Mouse (Mus musculus) midbrain, embryonic 13.5 days (tissue): ENCODE measurements around the gene Hspa1a. TPM values are rescaled to one million over a fixed set of nuclear protein-coding genes. Genes with fewer than 3 reads are reported as not detected.
A peak's percentile ranks its signal among the peaks of the same experiment; 100 is the strongest.
"Not testable (repeated sequence)": the region's sequence is repeated elsewhere in the genome, so short reads cannot be mapped to it uniquely, and the experiment has no call there.

ENCODE experiments used
- ATAC-seq: fragments of 200-750 bp; cut with Nextera tagmentation; 2 replicates; pipeline ENCODE4 v1.8.0; 2017; ENCODE audit warnings: mild to moderate bottlenecking, moderate TSS enrichment, moderate library complexity
- H3K27ac ChIP-seq: fragments of 300-500 bp; sonication (generic); 2 replicates; pipeline ENCODE4 v1.5.1; 2015; ENCODE audit warnings: inconsistent platforms, mild to moderate bottlenecking, moderate library complexity
- H3K27me3 ChIP-seq: fragments of 300-500 bp; sonication (generic); 2 replicates; pipeline ENCODE4 v1.6.1; 2015; ENCODE audit warnings: mild to moderate bottlenecking, inconsistent platforms
- H3K36me3 ChIP-seq: fragments of 300-500 bp; sonication (generic); 2 replicates; pipeline ENCODE4 v1.6.1; 2015; ENCODE audit warnings: mild to moderate bottlenecking, inconsistent platforms
- H3K4me1 ChIP-seq: fragments of 300-500 bp; sonication (generic); replicated peaks from 2 replicates; pipeline ENCODE4 v1.6.1; 2015; ENCODE audit warnings: inconsistent platforms
- H3K4me2 ChIP-seq: fragments of 300-500 bp; sonication (generic); replicated peaks from 2 replicates; pipeline ENCODE4 v1.6.1; 2015; ENCODE audit warnings: moderate library complexity, mild to moderate bottlenecking, inconsistent platforms
- H3K4me3 ChIP-seq: fragments of 300-500 bp; sonication (generic); replicated peaks from 2 replicates; pipeline ENCODE4 v1.5.1; 2015; ENCODE audit warnings: mild to moderate bottlenecking, inconsistent platforms
- H3K9ac ChIP-seq: fragments of 300-500 bp; sonication (generic); replicated peaks from 2 replicates; pipeline ENCODE4 v1.6.1; 2015; ENCODE audit warnings: mild to moderate bottlenecking, inconsistent platforms
- H3K9me3 ChIP-seq: fragments of 300-500 bp; sonication (generic); 2 replicates; pipeline ENCODE4 v1.6.1; 2016; ENCODE audit warnings: mild to moderate bottlenecking, inconsistent platforms
- WGBS: fragments of 180-500 bp; shearing (Covaris S2); methylation state at CpG from one replicate; pipeline ENCODE4 v1.1.7; 2015; 5-methylcytosine and 5-hydroxymethylcytosine counted together
- polyA plus RNA-seq: library from polyadenylated mRNA; unstranded; fragments of >200 nt; fragmentation: Nextera tagmentation; extraction: Ambion mirVana; gene quantifications from 2 replicates; pipeline ENCODE4 v1.2.1, GENCODE M21; 2015

Gene Hspa1a
- polyA plus RNA-seq, 1 experiment from 2014 or later, result 2.9 TPM

- Histone ChIP-seq H3K9ac (no peak overlapping the region), H3K9me3 (no peaks in the 10 kb centered on the region), H3K27me3 (no peaks in the 10 kb centered on the region), H3K27ac (no peak overlapping the region), H3K4me3 (no peak overlapping the region), H3K4me1 (peaks cover 46% of the 10 kb centered on the region), H3K36me3 (0 out of 2 replicates have a peak, but pooled peaks cover 2% of the 10 kb centered on the region), H3K4me2 (peak overlapping the region; percentile 51)
- WGBS, result 94% methylated on average over 15 of the region's 15 CpGs
- no peak for ATAC-seq
Observed at GRCm38 (mm10) chr17:34998526-34999430, 26.8 kb upstream of the Hspa1a start.

- Histone ChIP-seq H3K9ac (no peak overlapping the region), H3K36me3 (0 out of 2 replicates have a peak, but pooled peaks cover 2% of the 10 kb centered on the region), H3K27me3 (no peaks in the 10 kb centered on the region), H3K9me3 (no peaks in the 10 kb centered on the region), H3K4me1 (peaks cover 31% of the 10 kb centered on the region), H3K27ac (no peak overlapping the region), H3K4me2 (no peak overlapping the region), H3K4me3 (no peak overlapping the region)
- no peak for ATAC-seq
- WGBS, result 89% methylated on average over 5 of the region's 5 CpGs
Observed at GRCm38 (mm10) chr17:34997142-34997483, 25.2 kb upstream of the Hspa1a start.

GRCm38 (mm10) chr17:34996411-34997141, 24.6 kb upstream of the Hspa1a start:
- H3K9ac ChIP-seq, result no peak overlapping the region
- no peak overlapping the region; the same call in 1 of the 2 replicates for H3K4me2 ChIP-seq
- H3K4me3 ChIP-seq, result no peak overlapping the region
- H3K27ac ChIP-seq, result no peak overlapping the region
- ATAC-seq, result no peak
- WGBS, result 89% methylated on average over 14 of the region's 14 CpGs
- H3K9me3 ChIP-seq, result no peaks in the 10 kb centered on the region
- 0 out of 2 replicates have a peak, but pooled peaks cover 2% of the 10 kb centered on the region for H3K36me3 ChIP-seq
- H3K27me3 ChIP-seq, result no peaks in the 10 kb centered on the region
- peaks cover 26% of the 10 kb centered on the region for H3K4me1 ChIP-seq

DNA sequence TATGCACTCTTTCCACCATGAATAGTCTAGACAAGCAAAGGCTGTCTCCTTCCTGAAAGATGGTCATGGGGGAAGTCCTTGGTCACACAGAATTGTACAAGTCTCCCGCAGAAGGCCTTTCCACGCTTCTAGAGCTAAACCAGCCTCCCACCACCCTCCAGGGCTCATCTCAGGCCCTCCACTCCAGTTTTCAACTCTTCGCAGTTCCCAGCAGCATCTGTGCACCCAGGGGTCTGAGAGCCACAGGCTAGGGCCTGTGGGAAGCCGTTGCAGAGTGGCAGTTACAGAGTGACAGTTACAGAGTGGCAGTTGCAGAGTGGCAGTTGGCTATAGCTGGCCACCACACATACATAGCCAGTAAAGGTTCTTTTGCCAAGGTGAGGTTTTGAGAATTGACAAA, 24.0 kb upstream of the Hspa1a start:
- not testable (repeated sequence) for H3K27ac ChIP-seq, ATAC-seq, H3K27me3 ChIP-seq, H3K4me3 ChIP-seq, H3K4me2 ChIP-seq, H3K9ac ChIP-seq, H3K9me3 ChIP-seq, H3K36me3 ChIP-seq
- WGBS, result 96% methylated on average over 4 of the region's 4 CpGs
- H3K4me1 ChIP-seq, result peaks cover 23% of the 10 kb centered on the region

DNA sequence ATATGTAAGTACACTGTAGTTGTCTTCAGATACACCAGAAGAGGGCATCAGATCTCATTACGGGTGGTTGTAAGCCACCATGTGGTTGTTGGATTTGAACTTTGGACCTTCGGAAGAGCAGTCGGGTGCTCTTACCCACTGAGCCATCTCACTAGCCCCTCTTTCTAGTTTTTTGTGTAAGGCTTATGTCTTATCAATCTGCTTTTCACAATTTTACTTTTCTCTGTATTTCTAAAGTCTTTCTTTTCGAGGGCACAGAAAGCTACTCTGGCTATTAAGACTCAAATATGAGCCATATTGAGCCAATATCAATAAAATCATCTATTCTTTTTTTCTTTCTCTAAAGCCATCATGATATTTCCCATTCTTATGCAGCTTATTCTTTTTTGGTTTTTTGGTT, 23.2 kb upstream of the Hspa1a start:
- H3K4me1 ChIP-seq, result peaks cover 23% of the 10 kb centered on the region
- H3K36me3 ChIP-seq, result peaks cover 14% of the 10 kb centered on the region; the same call in 1 of the 2 replicates
- not testable (repeated sequence) for H3K27ac ChIP-seq, ATAC-seq, H3K4me3 ChIP-seq, H3K9me3 ChIP-seq, H3K4me2 ChIP-seq, H3K9ac ChIP-seq, H3K27me3 ChIP-seq
- WGBS, result 95% methylated on average over 4 of the region's 4 CpGs

DNA sequence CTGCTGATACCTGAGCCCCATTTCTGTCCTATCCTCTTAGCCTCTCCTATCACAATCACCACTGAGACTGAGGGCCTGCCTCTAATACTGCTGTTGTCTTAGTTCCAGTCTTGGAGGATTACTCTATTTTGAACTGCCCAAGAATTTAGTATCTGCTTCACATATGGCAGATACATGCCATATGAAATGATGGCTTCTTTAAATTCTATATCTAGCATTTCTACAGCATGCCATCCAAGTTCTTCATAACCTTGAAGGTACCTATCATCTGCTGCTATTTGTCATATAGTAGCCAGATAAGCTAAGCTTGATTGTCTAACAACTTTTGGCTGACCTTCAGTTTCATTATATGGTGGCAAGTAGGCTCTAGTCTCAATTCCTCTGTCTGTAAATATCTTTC, 22.8 kb upstream of the Hspa1a start:
- peaks cover 19% of the 10 kb centered on the region for H3K4me1 ChIP-seq
- H3K27me3 ChIP-seq, result no peaks in the 10 kb centered on the region
- H3K4me2 ChIP-seq, result no peak overlapping the region
- no peak overlapping the region for H3K27ac ChIP-seq
- H3K9ac ChIP-seq, result no peak overlapping the region
- no peak for ATAC-seq
- peaks cover 14% of the 10 kb centered on the region; the same call in 1 of the 2 replicates for H3K36me3 ChIP-seq
- H3K4me3 ChIP-seq, result no peak overlapping the region
- no peaks in the 10 kb centered on the region for H3K9me3 ChIP-seq

DNA sequence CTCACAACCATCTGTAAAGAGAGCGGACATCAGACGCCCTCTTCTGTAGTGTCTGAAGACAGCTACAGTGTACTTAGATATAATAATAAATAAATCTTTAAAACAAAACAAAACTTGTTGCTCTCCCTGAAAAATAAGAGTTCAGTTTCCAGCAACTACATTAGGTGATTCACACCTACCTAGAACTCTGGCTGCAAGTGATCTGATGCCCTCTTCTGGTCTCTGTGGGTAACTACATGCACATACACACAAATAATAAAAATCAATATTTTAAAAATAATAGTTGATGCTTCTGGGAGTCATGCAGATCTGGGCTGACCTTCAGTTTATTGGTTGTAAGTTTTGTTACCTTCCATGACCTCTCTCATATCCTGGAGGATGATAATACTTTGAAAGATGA, 12.3 kb upstream of the Hspa1a start:
- Histone ChIP-seq H3K27me3 (no peaks in the 10 kb centered on the region), H3K4me2 (no peak overlapping the region)
- whole genome bisulfite sequencing, result 69% methylated on average over 2 of the region's 2 CpGs

GRCm38 (mm10) chr17:34982328-34982727, 10.4 kb upstream of the Hspa1a start:
- Histone ChIP-seq H3K9ac (peak overlapping the region; percentile 88), H3K4me2 (peak overlapping the region; percentile 82), H3K27me3 (no peaks in the 10 kb centered on the region), H3K9me3 (no peaks in the 10 kb centered on the region), H3K27ac (peak overlapping the region; percentile 96), H3K36me3 (peaks cover 21% of the 10 kb centered on the region), H3K4me1 (peaks cover 27% of the 10 kb centered on the region), H3K4me3 (peak overlapping the region; percentile 85)
- under 1% methylated on average over 15 of the region's 15 CpGs for WGBS
- ATAC-seq, result no peak; the same call in 1 of the 2 replicates

More for the DNA sequence above, 12.3 kb upstream of the Hspa1a start:
- H3K4me1 ChIP-seq, result peaks cover 27% of the 10 kb centered on the region
- no peak overlapping the region for H3K9ac ChIP-seq
- H3K4me3 ChIP-seq, result no peak overlapping the region
- no peak overlapping the region for H3K27ac ChIP-seq
- no peak for ATAC-seq
- H3K9me3 ChIP-seq, result no peaks in the 10 kb centered on the region
- peaks cover 25% of the 10 kb centered on the region for H3K36me3 ChIP-seq

DNA sequence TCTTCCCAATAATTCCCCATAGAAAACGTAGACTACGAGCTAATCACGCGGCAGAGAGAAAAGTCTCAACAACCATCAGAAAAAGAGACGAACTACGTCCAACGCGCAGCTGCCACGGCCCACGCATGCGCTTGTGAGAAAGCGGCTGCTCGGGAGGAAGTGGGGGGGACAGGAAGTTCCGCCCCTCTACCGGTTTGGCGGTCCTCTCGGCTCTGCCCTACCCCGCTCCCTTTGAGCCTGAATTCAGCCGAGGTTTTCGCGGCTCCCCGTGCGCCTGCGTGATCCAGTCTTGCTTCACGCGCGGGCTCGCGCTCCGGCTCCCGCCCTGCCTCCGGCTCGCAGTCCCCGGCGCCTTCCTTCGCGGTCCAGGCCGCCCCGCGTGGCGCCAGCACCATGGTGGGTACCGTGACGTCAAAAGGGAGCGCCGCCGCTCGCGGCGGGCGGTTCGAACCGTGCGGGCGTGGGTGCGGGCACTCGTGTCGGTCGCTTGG, 9.8 kb upstream of the Hspa1a start, which contains the start of gene Lsm2:
Lsm2 (plus strand) TSS at position 173 of the 491 bp plus-strand sequence.
- no peaks in the 10 kb centered on the region for H3K9me3 ChIP-seq
- WGBS, result under 1% methylated on average over 57 of the region's 58 CpGs

DNA sequence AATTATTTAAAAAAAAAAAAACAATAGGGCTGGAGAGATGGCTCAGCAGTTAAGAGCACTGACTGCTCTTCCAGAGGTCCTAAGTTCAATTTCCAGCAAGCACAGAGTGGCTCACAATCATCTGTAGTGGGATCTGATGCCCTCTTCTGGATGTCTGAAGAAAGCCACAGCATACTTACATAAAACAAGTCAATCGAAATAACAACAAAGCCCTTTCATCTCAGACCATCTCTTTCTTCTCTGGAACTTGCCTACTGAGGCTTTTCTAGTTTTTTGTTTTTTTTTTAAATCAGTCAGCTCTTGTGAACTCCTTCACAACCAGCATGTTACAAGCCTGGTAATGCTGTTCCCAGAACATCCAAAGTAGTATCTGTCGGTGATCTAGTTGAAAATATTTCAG, 8.7 kb upstream of the Hspa1a start:
- Histone ChIP-seq H3K36me3 (peaks cover 9% of the 10 kb centered on the region), H3K4me1 (peaks cover 27% of the 10 kb centered on the region), H3K9ac (peak overlapping the region; percentile 88), H3K9me3 (no peaks in the 10 kb centered on the region), H3K4me2 (peak overlapping the region; percentile 82), H3K27me3 (no peaks in the 10 kb centered on the region), H3K27ac (peak overlapping the region; percentile 67), H3K4me3 (peak overlapping the region; percentile 85)
- 23% methylated on average over 2 of the region's 2 CpGs for WGBS
- no peak for ATAC-seq

More for the DNA sequence above, 9.8 kb upstream of the Hspa1a start, which contains the start of gene Lsm2:
- H3K27ac ChIP-seq, result peak within 1 kb of the TSS; percentile 96
- H3K9ac ChIP-seq, result peak within 1 kb of the TSS; percentile 88
- peak within 1 kb of the TSS; percentile 82 for H3K4me2 ChIP-seq
- H3K27me3 ChIP-seq, result no peaks in the 10 kb centered on the region
- H3K4me1 ChIP-seq, result peaks cover 27% of the 10 kb centered on the region
- H3K36me3 ChIP-seq, result peaks cover 19% of the 10 kb centered on the region
- peak within 1 kb of the TSS; percentile 85 for H3K4me3 ChIP-seq
- ATAC-seq, result peak; percentile 98

DNA sequence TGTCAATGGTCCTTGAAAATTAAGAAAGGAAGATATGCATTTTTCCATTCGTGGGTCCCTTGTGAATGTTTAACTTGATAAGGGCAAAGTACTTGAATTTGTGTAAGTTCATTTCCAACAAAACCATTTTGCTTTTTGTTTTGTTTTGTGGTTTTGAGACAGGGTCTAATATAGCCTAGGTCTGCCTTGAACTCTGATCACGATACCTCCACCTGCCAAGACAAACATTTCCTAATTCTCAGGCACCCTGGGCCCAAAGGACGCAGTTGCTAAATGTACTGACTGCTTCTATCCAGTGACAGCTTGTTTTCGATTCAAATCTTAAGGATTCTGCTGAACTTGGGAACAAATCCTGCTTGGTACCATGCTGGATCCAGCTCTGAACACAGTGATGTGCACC, 7.7 kb upstream of the Hspa1a start:
- WGBS, result 97% methylated on average over 4 of the region's 4 CpGs
- H3K4me2 ChIP-seq, result no peak overlapping the region
- no peak overlapping the region for H3K4me3 ChIP-seq
- H3K27me3 ChIP-seq, result no peaks in the 10 kb centered on the region
- no peak overlapping the region for H3K27ac ChIP-seq
- 0 out of 2 replicates have a peak overlapping the region, but pooled peaks have one; percentile 8 for H3K9ac ChIP-seq
- no peak for ATAC-seq
- no peaks in the 10 kb centered on the region for H3K9me3 ChIP-seq
- no peaks in the 10 kb centered on the region for H3K36me3 ChIP-seq
- H3K4me1 ChIP-seq, result peaks cover 27% of the 10 kb centered on the region

- no peaks in the 10 kb centered on the region for H3K36me3 ChIP-seq
- H3K9ac ChIP-seq, result 0 out of 2 replicates have a peak overlapping the region, but pooled peaks have one; percentile 39
- peaks cover 12% of the 10 kb centered on the region; the same call in 1 of the 2 replicates for H3K27me3 ChIP-seq
- 91% methylated on average over 27 of the region's 27 CpGs for WGBS
- no peak overlapping the region for H3K4me3 ChIP-seq
- peaks cover 25% of the 10 kb centered on the region for H3K4me1 ChIP-seq
- no peaks in the 10 kb centered on the region for H3K9me3 ChIP-seq
- no peak for ATAC-seq
- H3K27ac ChIP-seq, result no peak overlapping the region
- H3K4me2 ChIP-seq, result no peak overlapping the region
Observed at GRCm38 (mm10) chr17:34978239-34978638, 6.3 kb upstream of the Hspa1a start.
